ENCODE assay signal across 7 mouse cellular contexts in the genomic region with DNA sequence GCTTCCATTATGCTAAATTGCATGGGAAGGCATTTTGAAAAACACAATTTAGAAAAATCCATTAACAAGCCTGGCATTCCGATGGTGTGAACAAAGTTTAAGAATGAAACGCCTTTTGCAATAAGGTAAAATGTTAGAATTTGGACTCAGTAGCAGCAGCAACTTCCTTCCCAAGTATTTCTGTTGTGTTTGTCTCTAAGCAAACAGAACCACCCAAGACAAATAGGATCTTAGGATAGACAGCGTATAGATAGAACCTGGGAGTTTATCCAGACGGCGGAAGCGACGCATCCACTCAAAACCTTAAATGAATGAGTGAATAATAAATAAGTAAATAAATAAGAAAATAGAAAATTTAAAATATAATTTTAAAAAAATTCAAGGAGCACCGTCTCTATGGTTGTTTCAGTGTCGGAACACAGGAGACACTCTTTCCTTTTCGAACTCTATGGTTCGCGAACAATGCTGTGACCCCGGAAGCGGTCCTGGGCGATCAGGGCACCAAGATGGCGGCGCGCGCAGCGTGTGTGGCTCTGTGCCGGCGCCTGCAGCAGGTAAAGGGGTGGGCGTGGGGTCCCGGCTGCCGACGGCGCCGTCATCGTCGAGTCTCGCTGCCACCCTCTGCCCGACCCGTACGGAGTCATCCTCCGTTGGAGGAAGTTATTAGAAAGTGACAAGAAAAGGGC. TPM values are rescaled to one million over a fixed set of nuclear protein-coding genes. Genes with fewer than 3 reads are reported as not detected.
DNase-seq lines count a peak whose midpoint lies in the region; ATAC-seq lines count a peak whose summit lies in the region.

Gene Mrps10 (plus strand): TSS at position 487 of the 686 bp plus-strand sequence.

- H3K36me3 ChIP-seq in intestine, embryonic 15.5 days, result peaks cover 8% of the 10 kb centered on the region
- peaks cover 16% of the 10 kb centered on the region for H3K36me3 ChIP-seq in midbrain, embryonic 10.5 days

- no peak within 1 kb of the TSS for H3K27ac ChIP-seq in intestine, embryonic 15.5 days
- peak within 1 kb of the TSS; percentile 78 for H3K27ac ChIP-seq in midbrain, embryonic 10.5 days (replicated peaks)

- H3K27me3 ChIP-seq in intestine, embryonic 15.5 days (replicated peaks), result no peaks in the 10 kb centered on the region
- H3K27me3 ChIP-seq in midbrain, embryonic 10.5 days (ENCODE audit: low read depth, poor library complexity, severe bottlenecking), result peaks cover 34% of the 10 kb centered on the region

- peaks cover 10% of the 10 kb centered on the region; the same call in 1 of the 2 replicates for H3K4me1 ChIP-seq in intestine, embryonic 15.5 days (replicated peaks)
- H3K4me1 ChIP-seq in midbrain, embryonic 10.5 days, result peaks cover 25% of the 10 kb centered on the region

- WGBS in intestine, embryonic 15.5 days, result 3% methylated on average over 35 of the region's 35 CpGs
- WGBS in midbrain, embryonic 10.5 days, result 4% methylated on average over 35 of the region's 35 CpGs

- DNase-seq in adrenal gland, adult 2 months, result peak; percentile 89
- DNase-seq in embryo, embryonic 11.5 days (ENCODE audit: low read depth, low spot score), result peak; percentile 86
- peak; percentile 61 to 79 for DNase-seq in gastrocnemius, postnatal 36 days
- DNase-seq in left cerebral cortex, postnatal 25 days (ENCODE audit: low spot score in 2 of 2), result peak; percentile 88 to 92
- DNase-seq in midbrain, embryonic 10.5 days (ENCODE audit: low spot score), result peak; percentile 89
- peak; percentile 87 for DNase-seq in right cerebral cortex, postnatal 4 days

- H3K9me3 ChIP-seq in intestine, embryonic 15.5 days, result no peaks in the 10 kb centered on the region
- no peaks in the 10 kb centered on the region for H3K9me3 ChIP-seq in midbrain, embryonic 10.5 days (replicated peaks)

- H3K9ac ChIP-seq in intestine, embryonic 15.5 days, result peak within 1 kb of the TSS; percentile 53

- peak within 1 kb of the TSS; percentile 72 for H3K4me2 ChIP-seq in intestine, embryonic 15.5 days (replicated peaks)

- intact Hi-C loops in gastrocnemius, postnatal 36 days (cut with DNase I), result no loop called here
- intact Hi-C loops in left cerebral cortex, postnatal 25 days (cut with DNase I), result loop anchor here (2.0 kb wide), 1 partner anchor 330 kb away; no protein-coding TSS in a partner anchor

- H3K4me3 ChIP-seq in intestine, embryonic 15.5 days (replicated peaks), result peak within 1 kb of the TSS; percentile 62
- peak within 1 kb of the TSS; percentile 85 for H3K4me3 ChIP-seq in midbrain, embryonic 10.5 days

- ATAC-seq in intestine, embryonic 15.5 days, result peak; percentile 94

RNA-seq across cellular contexts. Expression of gene Mrps10, which starts in this region (rescaled TPM):
- 10 to 100 TPM; 40.8 to 50.0 TPM for total RNA-seq in adrenal gland, adult 2 months (2021)
- 19.4 and 28.3 TPM in 2 replicates for polyA plus RNA-seq in adrenal gland, adult 2 months (2012; rRNA removed)
- 10 to 100 TPM; 31.9 to 33.7 TPM for total RNA-seq in gastrocnemius, postnatal 36 days (2021)
- polyA plus RNA-seq in intestine, embryonic 15.5 days (2015; fragmentation: Nextera tagmentation; extraction: Ambion mirVana), result 75.5 and 83.0 TPM in 2 replicates
- 10 to 100 TPM; 30.0 to 36.1 TPM for total RNA-seq in left cerebral cortex, postnatal 25 days (2021)
- 83.8 and 84.2 TPM in 2 replicates for polyA plus RNA-seq in midbrain, embryonic 10.5 days (2016; fragmentation: Nextera tagmentation; extraction: Ambion mirVana)
